Mouse (Mus musculus): ENCODE measurements around the gene Dnaaf5. TPM values are rescaled to one million over a fixed set of nuclear protein-coding genes. Genes with fewer than 3 reads are reported as not detected.

Dnaaf5 gene
- polyA plus RNA-seq (2012; rRNA removed) (15.1 and 20.1 TPM in 2 replicates), polyA plus RNA-seq (2014; fragmentation: Nextera tagmentation; extraction: Ambion mirVana) (5.3 and 6.7 TPM in 2 replicates)

- H3K9me3 ChIP-seq (ENCODE audit: control insufficient read depth, low read length), result no peaks in the 10 kb centered on the region
- peak; percentile 98 for DNase-seq (ENCODE audit: low spot score)
- peak within 1 kb of the TSS; percentile 38; the same call in 1 of the 2 replicates for H3K27ac ChIP-seq (replicated peaks; ENCODE audit: low read depth, low read length)
- ATAC-seq (ENCODE audit: low FRiP score, low read depth), result peak; percentile 97
- peak within 1 kb of the TSS; percentile 88 for H3K4me3 ChIP-seq (replicated peaks; ENCODE audit: low read length)
- peaks cover 31% of the 10 kb centered on the region for H3K36me3 ChIP-seq (ENCODE audit: control insufficient read depth, insufficient read depth, low read length)
- H3K9ac ChIP-seq (ENCODE audit: low read depth, low read length, severe bottlenecking), result peak within 1 kb of the TSS; percentile 68
- peak within 1 kb of the TSS; percentile 70 for H3K4me2 ChIP-seq (replicated peaks; ENCODE audit: low read depth, low read length, severe bottlenecking)
- peaks cover 12% of the 10 kb centered on the region; the same call in 1 of the 2 replicates for H3K4me1 ChIP-seq (ENCODE audit: control insufficient read depth, insufficient read depth, low read length)
- peak; percentile 25; the same call in 1 of the 2 replicates for TF ChIP-seq POLR2A (IDR thresholded peaks at IDR 0.05; ENCODE audit: borderline replicate concordance, extremely low read depth, insufficient read depth, insufficient read length)
- WGBS, result under 1% methylated on average over 67 of the region's 87 CpGs
- no peaks in the 10 kb centered on the region for H3K27me3 ChIP-seq (ENCODE audit: control insufficient read depth, insufficient read depth, low read length)
Measured at GRCm38 (mm10) chr5:139149681-139150602, at the start of gene Dnaaf5, which contains the start of gene Prkar1b. Gene Dnaaf5, plus strand, starts transcription at chr5:139150223. Gene Prkar1b, minus strand, starts transcription at chr5:139150001.

GRCm38 (mm10) chr5:139101783-139102182 lies 48.2 kb upstream of the Dnaaf5 start:
- Histone ChIP-seq H3K9ac (ENCODE audit: low read depth, low read length, severe bottlenecking) (no peak overlapping the region), H3K36me3 (ENCODE audit: control insufficient read depth, insufficient read depth, low read length) (no peaks in the 10 kb centered on the region), H3K9me3 (ENCODE audit: control insufficient read depth, low read length) (no peaks in the 10 kb centered on the region), H3K4me3 (replicated peaks; ENCODE audit: low read length) (no peak overlapping the region), H3K27ac (replicated peaks; ENCODE audit: low read depth, low read length) (no peak overlapping the region), H3K4me2 (replicated peaks; ENCODE audit: low read depth, low read length, severe bottlenecking) (no peak overlapping the region), H3K4me1 (ENCODE audit: control insufficient read depth, insufficient read depth, low read length) (peaks cover 8% of the 10 kb centered on the region; the same call in 1 of the 2 replicates), H3K27me3 (ENCODE audit: control insufficient read depth, insufficient read depth, low read length) (no peaks in the 10 kb centered on the region)
- no peak for TF ChIP-seq POLR2A (IDR thresholded peaks at IDR 0.05; ENCODE audit: borderline replicate concordance, extremely low read depth, insufficient read depth, insufficient read length)
- no peak for ATAC-seq (ENCODE audit: low FRiP score, low read depth)
- WGBS, result 59% methylated on average over 6 of the region's 6 CpGs
- DNase-seq (ENCODE audit: low spot score), result peak; percentile 49

GRCm38 (mm10) chr5:139107815-139108214 lies 42.2 kb upstream of the Dnaaf5 start:
- no peak for DNase-seq (ENCODE audit: low spot score)
- Histone ChIP-seq H3K4me2 (replicated peaks; ENCODE audit: low read depth, low read length, severe bottlenecking) (no peak overlapping the region), H3K9me3 (ENCODE audit: control insufficient read depth, low read length) (no peaks in the 10 kb centered on the region), H3K9ac (ENCODE audit: low read depth, low read length, severe bottlenecking) (no peak overlapping the region), H3K27me3 (ENCODE audit: control insufficient read depth, insufficient read depth, low read length) (no peaks in the 10 kb centered on the region), H3K27ac (replicated peaks; ENCODE audit: low read depth, low read length) (no peak overlapping the region), H3K36me3 (ENCODE audit: control insufficient read depth, insufficient read depth, low read length) (no peaks in the 10 kb centered on the region), H3K4me1 (ENCODE audit: control insufficient read depth, insufficient read depth, low read length) (no peaks in the 10 kb centered on the region), H3K4me3 (replicated peaks; ENCODE audit: low read length) (no peak overlapping the region)
- 77% methylated on average over 9 of the region's 9 CpGs for WGBS
- no peak for ATAC-seq (ENCODE audit: low FRiP score, low read depth)
- no peak for TF ChIP-seq POLR2A (IDR thresholded peaks at IDR 0.05; ENCODE audit: borderline replicate concordance, extremely low read depth, insufficient read depth, insufficient read length)

- WGBS, result 88% methylated on average over 2 of the region's 2 CpGs
- no peak for ATAC-seq (ENCODE audit: low FRiP score, low read depth)
- TF ChIP-seq POLR2A (IDR thresholded peaks at IDR 0.05; ENCODE audit: borderline replicate concordance, extremely low read depth, insufficient read depth, insufficient read length), result no peak
Measured at GRCm38 (mm10) chr5:139110140-139110855, 39.7 kb upstream of the Dnaaf5 start.

GRCm38 (mm10) chr5:139111991-139112390 lies 38.0 kb upstream of the Dnaaf5 start:
- no peak for ATAC-seq (ENCODE audit: low FRiP score, low read depth)
- 54% methylated on average over 9 of the region's 9 CpGs for WGBS
- H3K9ac ChIP-seq (ENCODE audit: low read depth, low read length, severe bottlenecking), result no peak overlapping the region
- H3K4me3 ChIP-seq (replicated peaks; ENCODE audit: low read length), result no peak overlapping the region
- H3K27ac ChIP-seq (replicated peaks; ENCODE audit: low read depth, low read length), result no peak overlapping the region
- no peak for DNase-seq (ENCODE audit: low spot score)
- H3K9me3 ChIP-seq (ENCODE audit: control insufficient read depth, low read length), result no peaks in the 10 kb centered on the region
- H3K27me3 ChIP-seq (ENCODE audit: control insufficient read depth, insufficient read depth, low read length), result no peaks in the 10 kb centered on the region
- no peak for TF ChIP-seq POLR2A (IDR thresholded peaks at IDR 0.05; ENCODE audit: borderline replicate concordance, extremely low read depth, insufficient read depth, insufficient read length)
- no peaks in the 10 kb centered on the region for H3K4me1 ChIP-seq (ENCODE audit: control insufficient read depth, insufficient read depth, low read length)
- H3K36me3 ChIP-seq (ENCODE audit: control insufficient read depth, insufficient read depth, low read length), result no peaks in the 10 kb centered on the region
- no peak overlapping the region for H3K4me2 ChIP-seq (replicated peaks; ENCODE audit: low read depth, low read length, severe bottlenecking)

More at GRCm38 (mm10) chr5:139110140-139110855, 39.7 kb upstream of the Dnaaf5 start:
- H3K4me1 ChIP-seq (ENCODE audit: control insufficient read depth, insufficient read depth, low read length), result no peaks in the 10 kb centered on the region
- no peaks in the 10 kb centered on the region for H3K36me3 ChIP-seq (ENCODE audit: control insufficient read depth, insufficient read depth, low read length)
- no peak overlapping the region for H3K27ac ChIP-seq (replicated peaks; ENCODE audit: low read depth, low read length)
- H3K4me3 ChIP-seq (replicated peaks; ENCODE audit: low read length), result no peak overlapping the region
- H3K9me3 ChIP-seq (ENCODE audit: control insufficient read depth, low read length), result no peaks in the 10 kb centered on the region
- no peaks in the 10 kb centered on the region for H3K27me3 ChIP-seq (ENCODE audit: control insufficient read depth, insufficient read depth, low read length)
- DNase-seq (ENCODE audit: low spot score), result no peak
- no peak overlapping the region for H3K9ac ChIP-seq (ENCODE audit: low read depth, low read length, severe bottlenecking)
- no peak overlapping the region for H3K4me2 ChIP-seq (replicated peaks; ENCODE audit: low read depth, low read length, severe bottlenecking)

Measured in limb, embryonic 14.5 days (tissue).